Comparison of ENCODE assay signal across 26 mouse cellular contexts in the genomic region with DNA sequence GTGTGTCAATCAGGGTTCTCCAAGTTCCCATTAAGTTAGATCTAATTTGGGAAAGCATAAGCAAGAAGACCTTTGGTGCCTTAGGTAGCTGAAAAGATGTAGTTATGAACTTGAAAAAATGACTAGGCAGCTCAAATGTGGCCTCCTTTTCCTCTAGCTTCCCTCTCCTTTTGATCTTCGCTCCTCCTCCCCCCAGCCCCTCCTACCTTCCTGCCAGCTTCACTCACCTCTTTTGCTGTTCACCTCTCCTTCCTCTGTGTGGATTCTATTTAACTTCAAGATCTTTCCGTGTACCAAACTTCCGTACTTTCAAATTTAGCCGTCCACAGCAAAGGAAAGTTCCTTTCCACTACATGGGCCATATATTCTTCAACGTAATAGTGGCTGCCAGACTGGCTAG. TPM values are rescaled to one million over a fixed set of nuclear protein-coding genes. Genes with fewer than 3 reads are reported as not detected.
A peak's percentile ranks its signal among the peaks of the same experiment; 100 is the strongest.
DNase-seq lines count a peak whose midpoint lies in the region; ATAC-seq lines count a peak whose summit lies in the region.
"Had no signal": no experiment of that assay in that cellular context is flagged by ENCODE, and none has a peak within 500 bp of the region (broad histone marks: within the 10 kb centered on the region; RNA-seq: fewer than 3 reads in every experiment).

No protein-coding gene starts in this region.

- no peak overlapping the region for H3K27ac ChIP-seq in kidney, embryonic 15.5 days
- H3K27ac ChIP-seq: embryonic facial prominence, embryonic 12.5 days; embryonic facial prominence, embryonic 15.5 days; heart, embryonic 15.5 days; hindbrain, embryonic 10.5 days; hindbrain, embryonic 13.5 days had no signal

- H3K4me1 ChIP-seq in kidney, embryonic 15.5 days: no peaks in the 10 kb centered on the region
- H3K4me1 ChIP-seq: embryonic facial prominence, embryonic 12.5 days; embryonic facial prominence, embryonic 15.5 days; hindbrain, embryonic 10.5 days; hindbrain, embryonic 13.5 days had no signal

- H3K9ac ChIP-seq in kidney, embryonic 15.5 days: no peak overlapping the region
- H3K9ac ChIP-seq: embryonic facial prominence, embryonic 12.5 days; embryonic facial prominence, embryonic 15.5 days; forebrain, postnatal 0 days; heart, embryonic 12.5 days; heart, embryonic 15.5 days; hindbrain, embryonic 13.5 days had no signal

- H3K4me2 ChIP-seq in kidney, embryonic 15.5 days: no peak overlapping the region
- H3K4me2 ChIP-seq: embryonic facial prominence, embryonic 12.5 days; embryonic facial prominence, embryonic 15.5 days; heart, embryonic 12.5 days; heart, embryonic 15.5 days; hindbrain, embryonic 13.5 days had no signal

- no peaks in the 10 kb centered on the region for H3K36me3 ChIP-seq in kidney, embryonic 15.5 days
- H3K36me3 ChIP-seq: embryonic facial prominence, embryonic 12.5 days; embryonic facial prominence, embryonic 15.5 days; heart, embryonic 12.5 days; heart, embryonic 15.5 days; hindbrain, embryonic 10.5 days; hindbrain, embryonic 13.5 days had no signal

- WGBS in kidney, embryonic 15.5 days: 81% methylated on average over 5 of the region's 5 CpGs

- no peaks in the 10 kb centered on the region for H3K9me3 ChIP-seq in kidney, embryonic 15.5 days (replicated peaks)
- H3K9me3 ChIP-seq: embryonic facial prominence, embryonic 12.5 days; embryonic facial prominence, embryonic 15.5 days; heart, embryonic 12.5 days; heart, embryonic 15.5 days; hindbrain, embryonic 10.5 days; hindbrain, embryonic 13.5 days had no signal

- peak; percentile 61 for DNase-seq in CD4-positive helper T cell, adult 2 months (ENCODE audit: low read depth, low spot score)
- DNase-seq in T-cell, adult 2 months (ENCODE audit: low spot score): peak; percentile 9
- DNase-seq in naive thymus-derived CD4-positive, alpha-beta T cell, adult 2 months (ENCODE audit: low read depth): peak; percentile 71
- DNase-seq in thymus, postnatal 25 days: peak; percentile 6
- no peak for DNase-seq in kidney, postnatal 4 days
- no peak for DNase-seq in right cerebral cortex, postnatal 10 days (ENCODE audit: low spot score in 2 of 2)
- DNase-seq in kidney, postnatal 14 days: no peak
- DNase-seq: adrenal gland, adult 2 months; adrenal gland, postnatal 14 days; cerebellum, adult 11-12 months; cerebellum, adult 9-10 months; cerebellum, postnatal 14 days; forebrain, postnatal 0 days; gastrocnemius, postnatal 25 days; heart, adult 18-20 months; heart, postnatal 10 days; heart, postnatal 36 days had no signal

- H3K27me3 ChIP-seq in kidney, embryonic 15.5 days: no peaks in the 10 kb centered on the region
- H3K27me3 ChIP-seq: embryonic facial prominence, embryonic 12.5 days; embryonic facial prominence, embryonic 15.5 days; heart, embryonic 12.5 days; heart, embryonic 15.5 days had no signal

- ATAC-seq in kidney, embryonic 15.5 days (replicated peaks; ENCODE audit: low FRiP score): no peak
- ATAC-seq: forebrain, embryonic 14.5 days; forebrain, postnatal 0 days; hindbrain, embryonic 16.5 days had no signal

- no peak overlapping the region for H3K4me3 ChIP-seq in kidney, embryonic 15.5 days (replicated peaks)
- H3K4me3 ChIP-seq: embryonic facial prominence, embryonic 12.5 days; embryonic facial prominence, embryonic 15.5 days; heart, embryonic 12.5 days; heart, embryonic 15.5 days; hindbrain, embryonic 10.5 days; hindbrain, embryonic 13.5 days had no signal

RNA-seq across cellular contexts. Expression of gene Adamts3, which starts 17.9 kb away (rescaled TPM):
- polyA plus RNA-seq in kidney, embryonic 15.5 days (2015; fragmentation: Nextera tagmentation; extraction: Ambion mirVana): 1.7 and 1.9 TPM in 2 replicates

Comparison
In these comparisons a context has a peak if more than half of its experiments do, and no peak if none do; other contexts are left out.
1. DNase-seq: peak in CD4-positive helper T cell, adult 2 months (single experiment), T-cell, adult 2 months (single experiment), naive thymus-derived CD4-positive, alpha-beta T cell, adult 2 months (single experiment) and thymus, postnatal 25 days (single experiment); none in kidney, postnatal 4 days (0 of 2), right cerebral cortex, postnatal 10 days (0 of 2) and kidney, postnatal 14 days (single experiment).